Mouse (Mus musculus) forebrain, embryonic 13.5 days (tissue): Measurements from ENCODE around the gene Cd80. TPM values are rescaled to one million over a fixed set of nuclear protein-coding genes. Genes with fewer than 3 reads are reported as not detected.

ENCODE experiments used
- ATAC-seq: fragments of 200-750 bp; cut with Nextera tagmentation; 2 replicates; pipeline ENCODE4 v1.8.0; 2017
- H3K27ac ChIP-seq: fragments of 300-500 bp; sonication (generic); 2 replicates; pipeline ENCODE4 v1.5.1; 2015; ENCODE audit warnings: inconsistent platforms, mild to moderate bottlenecking, moderate library complexity
- H3K27me3 ChIP-seq: fragments of 300-500 bp; sonication (generic); 2 replicates; pipeline ENCODE4 v1.6.1; 2015; ENCODE audit warnings: mild to moderate bottlenecking, inconsistent platforms
- H3K36me3 ChIP-seq: fragments of 300-500 bp; sonication (generic); 2 replicates; pipeline ENCODE4 v1.6.1; 2015; ENCODE audit warnings: mild to moderate bottlenecking, inconsistent platforms; ENCODE audit not compliant: poor library complexity, severe bottlenecking
- H3K4me1 ChIP-seq: fragments of 300-500 bp; sonication (generic); 2 replicates; pipeline ENCODE4 v1.6.1; 2015; ENCODE audit warnings: inconsistent platforms
- H3K4me2 ChIP-seq: fragments of 300-500 bp; sonication (generic); 2 replicates; pipeline ENCODE4 v1.6.1; 2015; ENCODE audit warnings: inconsistent platforms, mild to moderate bottlenecking, moderate library complexity
- H3K4me3 ChIP-seq: fragments of 300-500 bp; sonication (generic); 2 replicates; pipeline ENCODE4 v1.5.1; 2015; ENCODE audit warnings: mild to moderate bottlenecking, inconsistent platforms
- H3K9ac ChIP-seq: fragments of 300-500 bp; sonication (generic); 2 replicates; pipeline ENCODE4 v1.6.1; 2015; ENCODE audit warnings: mild to moderate bottlenecking, inconsistent platforms
- H3K9me3 ChIP-seq: fragments of 300-500 bp; sonication (generic); replicated peaks from 2 replicates; pipeline ENCODE4 v1.6.1; 2016; ENCODE audit warnings: inconsistent platforms
- WGBS: fragments of 180-500 bp; shearing (Covaris S2); methylation state at CpG from one replicate; pipeline ENCODE4 v1.1.7; 2015; 5-methylcytosine and 5-hydroxymethylcytosine counted together
- polyA plus RNA-seq: library from polyadenylated mRNA; unstranded; fragments of >200 nt; fragmentation: Nextera tagmentation; extraction: Ambion mirVana; gene quantifications from 2 replicates; pipeline ENCODE4 v1.2.1, GENCODE M21; 2015

The Cd80 gene
- polyA plus RNA-seq, 1 experiment from 2014 or later = 0.56 TPM

DNA sequence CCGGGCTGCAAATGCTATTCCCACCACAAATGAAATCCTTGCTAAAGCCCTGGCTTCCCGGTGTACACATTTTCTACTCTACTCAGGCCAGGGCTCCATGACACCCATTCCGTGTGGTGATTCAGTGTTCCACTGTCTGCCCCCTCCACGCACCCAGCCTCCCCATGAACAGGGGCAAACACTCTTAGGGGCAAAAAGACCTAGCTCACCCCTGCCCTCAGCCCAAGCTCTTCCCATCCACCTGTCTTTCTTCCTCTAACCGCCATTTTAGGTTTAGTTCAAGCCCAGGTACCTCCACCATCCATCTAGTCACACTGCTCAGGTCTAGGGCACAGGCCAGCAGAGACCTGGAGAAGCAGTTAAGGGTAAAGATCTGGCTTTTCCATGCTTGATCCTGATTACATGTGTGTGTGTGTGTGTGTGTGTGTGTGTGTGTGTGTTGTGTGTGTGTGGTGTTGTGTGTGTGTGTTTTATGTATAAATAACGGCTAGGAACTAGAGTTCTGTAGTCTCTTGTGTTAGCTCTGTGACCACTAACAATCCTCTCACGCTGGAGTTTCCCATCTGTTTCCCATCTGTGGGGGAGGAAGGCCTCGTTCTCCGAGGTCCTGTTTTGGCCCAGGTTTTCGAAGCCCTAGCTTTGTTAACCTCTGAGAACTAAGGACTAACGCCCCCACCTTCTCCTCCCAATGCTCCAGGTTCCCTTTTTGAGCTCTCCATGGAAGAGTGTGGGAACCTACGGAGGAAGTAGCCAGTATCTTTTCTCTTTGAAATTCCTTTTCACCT, 3.7 kb upstream of the Cd80 start:
- H3K4me2 ChIP-seq = peak overlapping the region; percentile 66
- 44% methylated on average over 12 of the region's 12 CpGs for WGBS
- H3K9me3 ChIP-seq = no peaks in the 10 kb centered on the region

DNA sequence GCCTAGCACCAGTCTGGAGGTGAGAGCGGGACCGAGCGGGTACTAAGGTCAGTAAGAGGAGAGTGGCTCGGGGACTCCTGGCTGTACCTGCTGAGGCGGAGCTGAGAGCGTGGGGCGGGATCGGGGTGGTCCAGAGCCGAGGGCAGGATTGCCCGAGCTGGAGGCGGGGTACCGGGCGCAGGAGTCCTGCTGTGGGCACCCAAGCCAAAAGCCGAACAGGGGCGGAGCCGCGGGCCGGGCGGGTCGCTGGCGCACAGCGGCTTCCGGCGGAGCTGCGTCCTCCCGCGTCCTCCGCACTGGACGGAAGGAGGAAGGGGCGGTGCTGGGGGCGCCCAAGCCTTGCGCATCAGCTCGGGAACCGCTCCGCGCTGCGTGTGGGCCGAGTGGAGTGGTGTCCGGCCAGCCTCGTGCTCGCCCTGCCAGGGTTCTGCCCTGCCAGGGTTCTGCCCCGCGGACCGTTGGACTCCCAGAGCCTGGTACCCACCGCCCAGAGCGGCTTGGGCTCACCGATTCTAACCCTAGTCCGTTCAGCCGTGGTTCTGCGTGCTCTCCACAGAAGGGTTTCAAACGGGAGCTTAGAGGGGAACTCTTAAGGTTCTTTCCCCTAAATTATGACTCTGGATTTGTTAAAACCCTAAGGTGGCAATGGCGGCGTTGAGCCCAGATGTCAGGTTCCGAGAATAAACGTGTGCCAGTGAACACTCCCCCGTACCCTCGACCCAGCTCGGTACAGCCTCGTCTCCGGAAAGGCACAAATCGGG, 2.7 kb upstream of the Cd80 start, which contains the start of gene Adprh:
Gene Adprh (minus strand): TSS at position 262 of the 761 bp plus-strand sequence.
- H3K4me2 ChIP-seq = peak within 1 kb of the TSS; percentile 66
- H3K27me3 ChIP-seq = no peaks in the 10 kb centered on the region
- H3K4me3 ChIP-seq = peak within 1 kb of the TSS; percentile 81
- peaks cover 19% of the 10 kb centered on the region for H3K4me1 ChIP-seq
- H3K27ac ChIP-seq = peak within 1 kb of the TSS; percentile 83
- H3K36me3 ChIP-seq = peaks cover 30% of the 10 kb centered on the region
- peak within 1 kb of the TSS; percentile 96 for H3K9ac ChIP-seq
- ATAC-seq = peak; percentile 99
- H3K9me3 ChIP-seq = no peaks in the 10 kb centered on the region
- WGBS = under 1% methylated on average over 57 of the region's 61 CpGs

More for the DNA sequence above, 3.7 kb upstream of the Cd80 start:
- Histone ChIP-seq H3K36me3 (peaks cover 40% of the 10 kb centered on the region), H3K4me1 (peaks cover 19% of the 10 kb centered on the region), H3K27me3 (no peaks in the 10 kb centered on the region), H3K27ac (peak overlapping the region; percentile 83; the same call in 1 of the 2 replicates), H3K4me3 (peak overlapping the region; percentile 81), H3K9ac (peak overlapping the region; percentile 96)
- ATAC-seq = no peak

DNA sequence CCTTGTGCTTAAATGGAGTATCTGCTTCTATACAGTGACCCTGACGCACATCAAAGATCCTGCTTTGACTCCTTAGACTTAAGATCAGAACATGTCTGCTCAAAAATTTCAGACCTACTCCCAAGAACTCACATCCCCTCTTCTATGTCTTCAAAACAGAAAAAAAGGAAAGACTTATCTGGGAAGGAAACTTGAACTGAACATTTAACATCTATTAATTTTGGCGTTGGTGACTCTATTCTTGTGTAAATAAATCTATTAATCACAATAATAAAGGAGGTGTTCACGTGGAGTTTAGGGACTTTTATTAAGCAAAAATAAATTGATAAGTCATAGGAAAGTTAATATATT, 2.2 kb upstream of the Cd80 start:
- peak overlapping the region; percentile 81 for H3K4me3 ChIP-seq
- peak overlapping the region; percentile 66 for H3K4me2 ChIP-seq
- H3K4me1 ChIP-seq = peaks cover 19% of the 10 kb centered on the region
- no peaks in the 10 kb centered on the region for H3K27me3 ChIP-seq
- no peak for ATAC-seq
- H3K9ac ChIP-seq = peak overlapping the region; percentile 96
- no peak overlapping the region for H3K27ac ChIP-seq
- peaks cover 24% of the 10 kb centered on the region for H3K36me3 ChIP-seq
- no peaks in the 10 kb centered on the region for H3K9me3 ChIP-seq
- WGBS = 32% methylated on average over 3 of the region's 3 CpGs

DNA sequence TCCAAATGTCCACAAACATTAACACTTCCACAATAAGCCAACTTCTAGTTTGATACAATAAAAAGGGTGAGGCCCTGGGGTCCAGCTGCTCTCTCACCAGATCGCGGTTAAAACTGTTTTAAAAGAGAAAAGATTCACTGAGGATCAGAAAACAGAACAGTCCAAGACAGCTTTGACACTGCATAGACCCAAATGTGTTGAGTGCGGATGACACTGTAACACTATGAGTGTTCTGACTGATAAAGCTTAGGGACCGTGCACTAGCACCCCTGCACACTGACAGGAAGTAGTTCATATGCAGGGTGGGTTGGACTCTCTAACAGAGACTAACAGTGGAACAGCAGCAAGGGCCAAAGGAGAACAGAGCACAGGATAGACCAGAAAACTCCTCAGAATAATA, 1.4 kb upstream of the Cd80 start:
- H3K9me3 ChIP-seq = no peaks in the 10 kb centered on the region
- WGBS = 91% methylated on average over 4 of the region's 4 CpGs
- no peak overlapping the region for H3K4me2 ChIP-seq
- H3K4me3 ChIP-seq = no peak overlapping the region
- no peak overlapping the region for H3K27ac ChIP-seq
- no peak overlapping the region for H3K9ac ChIP-seq
- H3K4me1 ChIP-seq = peaks cover 19% of the 10 kb centered on the region
- H3K36me3 ChIP-seq = peaks cover 16% of the 10 kb centered on the region
- no peak for ATAC-seq
- H3K27me3 ChIP-seq = no peaks in the 10 kb centered on the region

DNA sequence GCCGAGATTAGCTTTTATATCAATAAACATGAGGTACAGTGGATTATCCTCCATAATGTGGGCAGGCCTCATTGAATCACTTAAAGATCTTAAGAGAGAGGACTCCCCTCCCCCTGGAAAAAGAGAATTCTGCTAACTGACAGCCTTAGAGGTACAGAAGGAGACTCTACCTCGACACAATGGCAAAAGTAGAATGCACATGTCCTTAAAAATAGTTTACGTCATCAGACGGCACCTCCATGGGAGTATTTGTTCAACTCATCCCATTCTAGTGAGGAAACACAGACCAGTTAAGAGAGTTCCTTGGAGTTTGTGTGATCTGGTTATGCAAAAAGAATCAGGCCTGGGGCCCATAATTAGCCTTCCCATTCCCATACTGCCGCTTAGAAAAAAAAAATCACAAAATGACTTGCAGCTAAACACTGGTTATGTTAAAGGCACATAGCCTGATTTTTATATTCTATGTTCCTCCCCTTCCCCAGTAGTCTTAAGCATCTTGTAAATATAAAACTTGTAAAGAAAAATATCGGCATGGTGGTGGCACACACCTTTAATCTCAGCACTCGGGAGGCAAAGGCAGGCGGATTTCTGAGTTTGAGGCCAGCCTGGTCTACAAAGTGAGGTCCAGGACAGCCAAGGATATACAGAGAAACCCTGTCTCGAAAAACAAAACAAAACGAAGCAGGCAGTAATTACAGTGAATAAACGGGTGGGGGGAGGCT, 667 bp upstream of the Cd80 start:
- no peak overlapping the region for H3K4me3 ChIP-seq
- peaks cover 19% of the 10 kb centered on the region for H3K4me1 ChIP-seq
- peaks cover 10% of the 10 kb centered on the region for H3K36me3 ChIP-seq
- no peak overlapping the region for H3K4me2 ChIP-seq
- no peaks in the 10 kb centered on the region for H3K27me3 ChIP-seq
- 83% methylated on average over 11 of the region's 11 CpGs for WGBS
- H3K9me3 ChIP-seq = no peaks in the 10 kb centered on the region
- H3K27ac ChIP-seq = no peak overlapping the region
- no peak overlapping the region for H3K9ac ChIP-seq
- no peak for ATAC-seq

DNA sequence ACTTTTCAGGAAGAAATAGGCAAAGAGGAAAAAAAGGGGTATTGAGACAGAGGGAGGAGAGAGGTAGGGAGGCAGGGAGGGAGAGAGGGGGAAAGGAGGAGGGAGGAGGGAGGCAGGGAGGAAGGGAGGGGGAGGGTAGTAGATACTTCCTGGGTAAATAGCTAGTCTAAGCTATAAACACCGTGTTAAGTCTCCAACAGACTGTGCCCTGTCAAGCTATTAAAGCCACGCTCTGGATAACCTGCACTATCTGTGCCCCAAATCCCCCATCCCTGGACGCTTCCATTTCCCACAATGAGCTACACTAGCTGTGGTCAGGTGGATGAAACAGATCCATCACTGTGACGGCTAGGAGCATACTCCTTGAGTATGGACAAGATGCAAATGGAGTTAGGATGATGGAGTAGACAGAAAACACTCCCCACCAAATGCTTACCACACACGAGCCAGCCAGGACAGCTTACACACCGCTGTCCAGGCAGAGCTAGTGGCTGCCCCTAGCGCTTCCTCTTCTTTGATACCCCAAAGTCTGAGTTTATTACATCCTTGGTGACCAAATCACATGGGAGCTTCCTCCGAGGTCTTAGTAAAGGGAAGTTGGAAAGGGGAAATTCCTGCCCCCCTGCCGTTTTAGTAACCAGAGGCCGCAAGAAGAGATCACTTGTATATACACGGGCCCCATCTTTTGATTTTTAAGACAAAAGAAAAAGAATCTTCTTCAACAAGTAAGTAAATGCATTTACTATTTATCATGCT, 1.6 kb downstream of the Cd80 start:
- no peaks in the 10 kb centered on the region for H3K9me3 ChIP-seq
- no peak overlapping the region for H3K9ac ChIP-seq
- no peak for ATAC-seq
- no peak overlapping the region for H3K4me3 ChIP-seq
- peaks cover 4% of the 10 kb centered on the region; the same call in 1 of the 2 replicates for H3K4me1 ChIP-seq
- WGBS = 67% methylated on average over 11 of the region's 11 CpGs
- no peaks in the 10 kb centered on the region for H3K27me3 ChIP-seq
- H3K27ac ChIP-seq = no peak overlapping the region
- H3K4me2 ChIP-seq = no peak overlapping the region
- H3K36me3 ChIP-seq = no peaks in the 10 kb centered on the region

DNA sequence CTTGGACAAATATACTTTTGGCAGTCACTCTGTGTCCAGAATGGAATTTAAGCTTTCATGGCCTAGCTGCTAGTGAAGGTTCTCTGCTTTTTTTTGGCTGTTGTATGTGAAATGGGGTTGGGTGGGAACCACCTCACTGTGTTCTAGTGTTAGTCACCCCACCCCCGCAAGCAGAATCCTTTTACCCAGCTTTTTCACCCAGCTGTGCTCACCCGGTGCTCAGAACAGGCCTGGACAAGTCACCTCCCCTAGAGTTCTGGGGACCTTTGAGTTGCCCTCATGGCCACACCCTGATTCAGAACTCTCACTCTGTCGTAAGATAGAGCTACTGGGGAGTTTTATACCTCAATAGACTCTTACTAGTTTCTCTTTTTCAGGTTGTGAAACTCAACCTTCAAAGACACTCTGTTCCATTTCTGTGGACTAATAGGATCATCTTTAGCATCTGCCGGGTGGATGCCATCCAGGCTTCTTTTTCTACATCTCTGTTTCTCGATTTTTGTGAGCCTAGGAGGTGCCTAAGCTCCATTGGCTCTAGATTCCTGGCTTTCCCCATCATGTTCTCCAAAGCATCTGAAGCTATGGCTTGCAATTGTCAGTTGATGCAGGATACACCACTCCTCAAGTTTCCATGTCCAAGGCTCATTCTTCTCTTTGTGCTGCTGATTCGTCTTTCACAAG, 3.4 kb downstream of the Cd80 start:
- ATAC-seq = no peak
- no peaks in the 10 kb centered on the region for H3K36me3 ChIP-seq
- no peaks in the 10 kb centered on the region for H3K9me3 ChIP-seq
- no peak overlapping the region for H3K27ac ChIP-seq
- no peak overlapping the region for H3K9ac ChIP-seq
- WGBS = 78% methylated on average over 6 of the region's 6 CpGs
- H3K4me2 ChIP-seq = no peak overlapping the region
- H3K4me1 ChIP-seq = no peaks in the 10 kb centered on the region
- H3K4me3 ChIP-seq = no peak overlapping the region
- no peaks in the 10 kb centered on the region for H3K27me3 ChIP-seq

DNA sequence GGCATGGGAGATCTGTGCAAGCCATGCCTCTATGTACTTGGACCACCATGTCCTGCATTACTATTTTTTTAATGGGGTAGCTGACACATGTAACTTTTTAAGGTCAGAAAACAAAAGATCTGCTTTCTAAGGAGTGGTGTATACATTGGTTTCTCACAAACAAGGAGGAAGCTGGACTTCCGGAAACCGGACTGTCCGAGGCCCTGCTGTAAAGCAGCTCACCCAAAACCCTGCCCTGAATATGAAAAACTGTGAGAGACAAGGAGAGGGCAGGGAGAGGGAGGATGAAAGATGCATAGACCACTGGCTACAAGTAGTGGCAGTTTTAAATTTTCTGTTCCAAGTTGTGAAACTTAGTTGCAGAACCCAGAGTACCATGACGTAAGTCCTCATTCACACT, 4.6 kb downstream of the Cd80 start:
- Histone ChIP-seq H3K27me3 (no peaks in the 10 kb centered on the region), H3K27ac (no peak overlapping the region), H3K9me3 (no peaks in the 10 kb centered on the region), H3K4me1 (no peaks in the 10 kb centered on the region), H3K36me3 (no peaks in the 10 kb centered on the region), H3K9ac (no peak overlapping the region), H3K4me2 (no peak overlapping the region), H3K4me3 (no peak overlapping the region)
- 94% methylated on average over 4 of the region's 4 CpGs for WGBS
- ATAC-seq = no peak

DNA sequence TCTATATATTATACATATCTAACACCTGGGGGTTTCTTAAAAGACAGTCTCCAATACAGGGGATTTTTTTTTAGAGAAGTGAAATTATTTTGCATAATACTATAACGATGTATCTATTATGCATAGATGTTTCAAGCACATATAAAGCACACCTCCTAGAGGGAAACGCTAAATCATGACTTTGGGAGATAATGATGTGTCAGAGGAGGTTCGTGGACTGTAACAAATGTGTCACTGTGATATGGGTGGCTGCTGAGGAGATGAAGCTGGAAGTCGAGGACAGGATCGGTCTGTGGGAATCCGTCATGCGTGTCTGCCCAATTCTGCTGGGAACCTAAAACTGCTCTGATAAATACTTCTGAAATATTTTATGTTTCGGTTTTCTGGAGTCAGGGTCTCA, 6.4 kb downstream of the Cd80 start:
- H3K27me3 ChIP-seq = no peaks in the 10 kb centered on the region
- H3K9ac ChIP-seq = no peak overlapping the region
- H3K4me3 ChIP-seq = no peak overlapping the region
- ATAC-seq = no peak
- H3K27ac ChIP-seq = no peak overlapping the region
- H3K36me3 ChIP-seq = no peaks in the 10 kb centered on the region
- H3K4me1 ChIP-seq = no peaks in the 10 kb centered on the region
- H3K9me3 ChIP-seq = no peaks in the 10 kb centered on the region
- no peak overlapping the region for H3K4me2 ChIP-seq
- WGBS = 84% methylated on average over 8 of the region's 8 CpGs

DNA sequence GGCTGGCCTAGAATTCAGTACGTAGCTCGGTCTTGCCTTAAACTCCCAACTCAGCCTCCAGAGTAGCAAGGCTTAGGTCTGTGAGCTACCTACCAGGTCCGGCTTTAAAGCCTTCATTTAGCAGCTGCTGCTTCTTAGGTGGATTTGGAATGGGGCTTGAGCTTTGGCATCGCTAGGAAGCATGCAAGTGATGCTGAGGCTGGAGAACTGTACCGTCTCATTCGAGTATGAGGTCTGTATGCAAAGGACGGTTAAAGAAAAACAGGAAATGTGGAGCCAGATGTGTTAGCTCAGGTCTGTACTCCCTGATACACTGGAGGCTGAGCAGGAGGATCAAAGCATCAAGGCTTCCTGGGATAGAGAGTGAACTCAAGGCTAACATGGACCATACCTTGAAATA, 6.8 kb downstream of the Cd80 start:
- Histone ChIP-seq H3K4me1 (no peaks in the 10 kb centered on the region), H3K27ac (no peak overlapping the region), H3K36me3 (no peaks in the 10 kb centered on the region), H3K4me2 (no peak overlapping the region), H3K9ac (no peak overlapping the region), H3K27me3 (no peaks in the 10 kb centered on the region), H3K4me3 (no peak overlapping the region), H3K9me3 (no peaks in the 10 kb centered on the region)
- WGBS = 92% methylated on average over 7 of the region's 7 CpGs
- ATAC-seq = no peak

DNA sequence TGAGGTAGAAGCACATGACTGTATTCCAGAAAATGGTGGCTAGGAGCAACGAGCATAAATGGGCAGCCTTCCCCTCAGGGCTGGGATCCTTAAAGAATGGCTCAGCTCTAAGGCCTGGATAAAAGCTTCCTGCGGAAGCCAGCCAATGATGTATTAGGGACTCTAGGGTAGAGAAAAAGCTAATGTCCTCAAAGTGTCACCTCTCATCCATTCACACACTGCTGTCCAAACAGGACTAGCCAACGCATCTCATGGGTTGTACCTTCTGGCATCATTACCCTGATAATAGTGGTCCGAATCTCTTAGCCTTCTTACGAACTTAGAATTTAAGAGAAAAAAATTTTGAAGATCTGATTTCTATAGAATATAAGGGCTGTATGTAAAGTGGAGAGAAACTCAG, 7.9 kb downstream of the Cd80 start:
- Histone ChIP-seq H3K9me3 (no peaks in the 10 kb centered on the region), H3K4me1 (no peaks in the 10 kb centered on the region), H3K4me3 (no peak overlapping the region), H3K9ac (no peak overlapping the region), H3K27ac (no peak overlapping the region), H3K4me2 (no peak overlapping the region), H3K36me3 (no peaks in the 10 kb centered on the region), H3K27me3 (no peaks in the 10 kb centered on the region)
- WGBS = 92% methylated on average over 5 of the region's 5 CpGs
- no peak for ATAC-seq
